Mouse (Mus musculus) c-Kit-positive CD71-negative TER-119-negative erythroid progenitor cells, embryonic 14.5 days (primary cell): ENCODE measurements at regions not wholly inside any gene's neighbourhood (a gene's known extent, or its start where the extent isn't known, plus 50 kb on each side); places are given as distances from the start of the nearest gene placed in this dataset.
"Not testable (repeated sequence)": the region's sequence is repeated elsewhere in the genome, so short reads cannot be mapped to it uniquely, and the experiment has no call there.

Experiments
- DNase-seq: peaks from one replicate; pipeline ENCODE4 v3.0.0-alpha.2; 2013; ENCODE audit warnings: low read depth

DNA sequence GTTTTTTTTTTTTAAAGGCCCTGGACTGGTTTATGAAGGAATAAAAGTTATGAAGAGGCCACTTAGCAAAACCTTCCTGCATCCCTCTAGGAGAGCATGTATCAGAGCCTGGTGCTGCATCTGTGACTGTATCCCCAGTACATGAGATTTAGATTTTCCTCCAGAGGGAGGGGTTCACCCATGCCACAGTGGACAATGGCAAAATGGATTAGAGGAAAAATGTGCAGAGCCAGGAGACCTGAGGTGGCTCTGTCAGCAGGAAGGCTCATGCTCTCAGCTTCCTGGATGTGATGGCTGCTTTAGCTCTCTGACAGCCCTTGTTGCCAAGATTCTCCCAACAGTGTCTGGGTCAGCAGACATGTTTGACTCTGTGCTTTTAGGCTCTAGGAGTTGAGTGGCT, 298.2 kb downstream of the Eipr1 start:
- DNase-seq = no peak

GRCm38 (mm10) chr12:29050516-29051251, 299.1 kb downstream of the Eipr1 start:
- DNase-seq = no peak

GRCm38 (mm10) chr12:29054367-29054766, 302.8 kb downstream of the Eipr1 start:
- DNase-seq = no peak

- DNase-seq = no peak
Observed at GRCm38 (mm10) chr12:29062025-29062637, 310.5 kb downstream of the Eipr1 start.

GRCm38 (mm10) chr12:29062801-29063200, 311.2 kb downstream of the Eipr1 start:
- no peak for DNase-seq

DNA sequence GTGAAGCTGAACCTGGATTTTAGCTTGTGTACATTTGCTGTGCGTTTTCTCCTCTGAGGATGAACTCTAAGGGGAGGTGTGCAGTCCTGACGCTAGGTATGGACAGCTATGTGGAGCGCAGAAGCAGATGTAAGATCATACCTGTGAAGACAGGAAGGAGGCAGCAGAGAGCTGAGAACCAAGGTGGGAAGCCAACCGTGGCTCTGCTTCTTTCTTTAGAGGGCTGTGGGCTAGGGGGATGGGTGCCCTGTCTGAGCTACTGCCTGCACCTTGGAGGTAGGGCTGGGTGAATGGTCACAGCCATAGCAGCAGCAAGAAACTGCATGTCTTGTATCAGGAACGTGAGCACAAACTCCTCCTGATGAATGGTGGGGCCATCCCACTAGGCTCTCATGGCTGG, 316.6 kb downstream of the Eipr1 start:
- no peak for DNase-seq

GRCm38 (mm10) chr12:29075096-29075852, 323.7 kb downstream of the Eipr1 start:
- DNase-seq = no peak

DNA sequence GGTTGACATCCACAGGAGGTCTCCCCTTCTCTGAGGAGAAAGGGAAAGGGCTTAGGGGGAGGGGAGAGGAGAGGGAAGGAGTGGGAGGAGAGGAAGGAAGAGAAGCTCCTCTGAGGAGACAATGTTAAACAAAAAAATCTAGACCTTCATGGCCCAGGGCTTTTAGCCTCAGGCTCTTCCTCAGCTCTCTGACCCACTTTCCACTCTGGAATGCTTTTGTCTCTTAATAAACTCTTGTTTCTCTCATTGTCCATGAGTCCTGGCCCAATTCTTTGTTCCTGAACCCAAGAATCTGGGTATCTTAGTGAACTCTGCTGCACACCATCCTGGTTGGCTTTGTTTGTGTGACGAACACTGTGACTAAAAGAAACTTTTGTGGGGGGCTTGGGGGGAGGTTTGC, 325.0 kb downstream of the Eipr1 start:
- no peak for DNase-seq

- DNase-seq = no peak
Observed at GRCm38 (mm10) chr12:29079011-29079410, 327.4 kb downstream of the Eipr1 start.

GRCm38 (mm10) chr12:29083426-29084221, 332.0 kb downstream of the Eipr1 start:
- DNase-seq = no peak

DNA sequence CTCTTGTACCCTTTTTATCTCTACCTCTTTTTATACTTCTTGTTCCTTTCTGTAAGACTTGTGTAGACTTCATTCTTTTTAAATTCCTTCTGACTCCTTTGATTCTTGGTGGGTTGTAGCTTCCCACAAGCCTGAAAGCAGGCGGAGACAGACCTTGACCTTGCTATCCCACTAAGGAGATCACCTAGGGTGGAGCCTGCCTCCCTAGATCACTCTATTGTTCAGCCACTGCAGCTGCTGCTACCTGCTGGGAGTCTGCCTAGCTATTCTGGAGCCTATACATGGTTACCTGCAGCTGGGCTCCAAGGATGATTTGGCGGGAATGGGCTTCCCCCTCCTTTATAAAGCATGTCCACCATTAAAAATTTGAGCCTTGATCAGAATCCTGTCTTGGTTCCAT, 335.6 kb downstream of the Eipr1 start:
- DNase-seq = not testable (repeated sequence)

- no peak for DNase-seq
Observed at GRCm38 (mm10) chr12:29089634-29090033, 338.0 kb downstream of the Eipr1 start.

DNA sequence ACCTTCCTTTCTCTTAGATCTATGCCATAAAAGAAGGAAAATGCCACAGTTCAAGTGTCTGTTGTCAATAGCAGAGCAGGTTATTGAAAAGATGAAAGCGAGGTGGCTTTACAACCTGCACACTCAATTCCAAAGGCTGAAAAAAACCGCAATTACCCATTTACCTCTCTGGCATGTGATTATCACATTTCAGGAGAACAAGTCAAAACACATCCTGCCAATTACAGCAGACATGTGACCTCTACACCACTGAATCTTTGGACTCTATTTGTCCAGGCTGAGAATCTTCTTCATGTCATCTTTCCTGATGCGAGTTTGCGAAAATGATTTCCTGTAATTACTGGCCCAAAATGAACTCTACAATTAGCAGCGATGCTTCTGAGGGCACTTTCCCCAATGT, 338.8 kb downstream of the Eipr1 start:
- DNase-seq = no peak

- DNase-seq = no peak
Observed at GRCm38 (mm10) chr12:29095406-29096032, 343.9 kb downstream of the Eipr1 start.

GRCm38 (mm10) chr12:29096033-29096913, 344.7 kb downstream of the Eipr1 start:
- DNase-seq = no peak

- DNase-seq = no peak
Observed at GRCm38 (mm10) chr12:29100042-29100570, 348.5 kb downstream of the Eipr1 start.

GRCm38 (mm10) chr12:29106893-29107719, 355.5 kb downstream of the Eipr1 start:
- no peak for DNase-seq

GRCm38 (mm10) chr12:29107720-29108051, 356.1 kb downstream of the Eipr1 start:
- no peak for DNase-seq

GRCm38 (mm10) chr12:29118336-29118735, 366.7 kb downstream of the Eipr1 start:
- DNase-seq = no peak

GRCm38 (mm10) chr12:29121159-29121558, 369.6 kb downstream of the Eipr1 start:
- DNase-seq = no peak
